Mouse (Mus musculus): ENCODE data around the gene Nrxn2. TPM values are rescaled to one million over a fixed set of nuclear protein-coding genes. Genes with fewer than 3 reads are reported as not detected.

The Nrxn2 gene
- polyA plus RNA-seq, 1 experiment: 0.39 TPM

DNA sequence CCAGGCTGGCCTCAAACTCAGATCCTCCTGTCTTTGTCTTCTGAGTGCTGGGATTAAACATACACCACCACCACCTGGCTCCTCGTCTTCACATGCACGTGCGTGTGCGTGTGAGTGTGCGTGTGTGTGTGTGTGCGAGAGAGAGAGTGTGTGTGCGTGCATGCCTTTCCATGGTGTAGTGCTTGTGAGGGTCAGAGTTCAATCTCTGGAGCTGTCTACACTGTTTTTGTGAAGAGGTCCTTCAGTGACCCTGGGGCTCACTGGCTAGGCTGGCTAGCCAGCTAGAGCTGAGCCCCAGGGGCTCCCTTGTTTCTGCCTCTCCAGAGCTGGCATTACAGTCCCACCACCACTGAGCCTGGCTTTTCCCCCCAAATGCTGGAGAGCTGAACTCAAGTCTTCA is 123.0 kb downstream of the Nrxn2 start:
- no peaks in the 10 kb centered on the region for H3K4me1 ChIP-seq (ENCODE audit: control insufficient read depth, insufficient read depth, low read length)
- TF ChIP-seq POLR2A (IDR thresholded peaks at IDR 0.05; ENCODE audit: low read depth, low read length) (no peak), CTCF (IDR thresholded peaks at IDR 0.05; ENCODE audit: borderline replicate concordance, insufficient read depth, low read length) (no peak)

DNA sequence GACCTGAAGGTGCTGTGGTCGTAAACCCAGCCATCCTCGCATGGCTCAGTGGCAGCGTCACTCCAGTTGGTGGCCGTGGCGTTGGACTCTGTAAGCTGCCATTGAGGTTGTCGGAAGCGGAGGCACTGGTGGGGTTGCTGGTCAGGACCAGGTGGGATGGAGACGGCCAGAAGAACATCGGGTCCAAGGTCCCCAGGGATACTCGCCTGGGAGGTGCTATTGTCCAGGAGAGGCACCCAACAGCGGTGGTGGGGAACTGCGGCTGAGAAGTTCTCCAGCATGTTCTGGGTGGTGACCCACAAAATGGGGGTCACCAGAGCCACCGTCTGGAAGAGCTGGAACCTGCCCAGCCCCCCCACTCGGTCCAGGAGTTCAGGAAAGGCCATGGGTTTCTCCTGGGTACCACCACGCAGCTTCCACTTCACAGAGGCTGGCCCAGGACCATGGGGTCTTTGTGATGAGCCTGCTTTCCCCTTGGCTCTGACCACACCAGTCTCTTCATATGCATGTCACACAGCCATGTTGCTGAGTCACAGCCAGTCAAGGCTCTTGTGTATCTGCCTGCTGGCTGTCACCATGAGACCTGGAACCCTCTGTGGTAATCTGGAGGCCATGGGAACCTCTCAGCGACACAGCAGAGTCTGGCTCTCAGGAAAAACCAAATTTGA is 124.0 kb downstream of the Nrxn2 start, which contains the start of gene Slc22a12:
Gene Slc22a12, minus strand, starts transcription at position 666 of the 668 bp plus-strand sequence.
- no peak within 1 kb of the TSS for H3K27ac ChIP-seq (ENCODE audit: insufficient read depth, low read length)
- no peaks in the 10 kb centered on the region for H3K4me1 ChIP-seq (ENCODE audit: control insufficient read depth, insufficient read depth, low read length)
- no peak within 1 kb of the TSS for H3K4me3 ChIP-seq (ENCODE audit: insufficient read depth, low read length)
- TF ChIP-seq CTCF (IDR thresholded peaks at IDR 0.05; ENCODE audit: borderline replicate concordance, insufficient read depth, low read length) (no peak), POLR2A (IDR thresholded peaks at IDR 0.05; ENCODE audit: low read depth, low read length) (no peak)

More for the DNA sequence above, 123.0 kb downstream of the Nrxn2 start:
- Histone ChIP-seq H3K27ac (ENCODE audit: insufficient read depth, low read length) (no peak overlapping the region), H3K4me3 (ENCODE audit: insufficient read depth, low read length) (no peak overlapping the region)

DNA sequence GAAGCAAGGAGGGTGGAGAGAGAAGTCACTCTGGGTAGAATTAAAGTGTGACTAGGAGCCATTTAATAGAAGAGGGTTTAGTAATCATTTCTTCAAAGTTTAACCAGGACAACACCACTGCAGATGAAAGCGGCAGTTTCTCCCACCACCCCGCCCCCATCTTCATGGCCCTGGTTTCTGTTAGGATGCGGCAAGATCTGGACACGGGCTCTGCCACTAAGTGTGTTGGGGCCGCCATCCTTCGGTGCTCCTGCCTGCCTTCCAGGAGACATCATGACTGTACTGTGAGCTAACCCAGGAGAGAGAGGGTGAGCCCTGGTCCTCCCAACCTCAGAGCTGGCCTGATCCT is 124.5 kb downstream of the Nrxn2 start:
- no peak overlapping the region for H3K4me3 ChIP-seq (ENCODE audit: insufficient read depth, low read length)
- TF ChIP-seq CTCF (IDR thresholded peaks at IDR 0.05; ENCODE audit: borderline replicate concordance, insufficient read depth, low read length) (no peak), POLR2A (IDR thresholded peaks at IDR 0.05; ENCODE audit: low read depth, low read length) (no peak)
- H3K4me1 ChIP-seq (ENCODE audit: control insufficient read depth, insufficient read depth, low read length): no peaks in the 10 kb centered on the region
- H3K27ac ChIP-seq (ENCODE audit: insufficient read depth, low read length): no peak overlapping the region

DNA sequence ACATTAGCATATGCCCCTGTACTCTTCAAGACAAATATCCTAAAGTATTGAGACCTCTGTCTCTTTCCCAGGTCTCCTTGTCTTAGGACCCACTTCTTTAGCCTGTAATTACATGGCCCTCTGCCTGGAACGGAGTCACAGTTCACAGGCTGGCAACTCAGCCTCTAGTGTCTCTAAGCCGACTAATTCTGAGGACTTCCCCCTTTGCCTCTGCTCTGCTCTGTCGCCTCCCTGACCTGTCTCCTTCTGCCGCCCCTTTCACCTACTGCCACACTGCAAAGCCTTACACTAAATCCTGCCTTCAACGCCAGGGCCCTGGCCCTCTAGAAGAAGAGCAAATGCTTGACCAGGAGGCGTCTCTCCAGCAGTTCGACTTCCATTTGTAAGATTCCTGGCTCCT is 125.0 kb downstream of the Nrxn2 start:
- Histone ChIP-seq H3K27ac (ENCODE audit: insufficient read depth, low read length) (no peak overlapping the region), H3K4me3 (ENCODE audit: insufficient read depth, low read length) (no peak overlapping the region), H3K4me1 (ENCODE audit: control insufficient read depth, insufficient read depth, low read length) (no peaks in the 10 kb centered on the region)
- no peak for TF ChIP-seq POLR2A (IDR thresholded peaks at IDR 0.05; ENCODE audit: low read depth, low read length)
- no peak for TF ChIP-seq CTCF (IDR thresholded peaks at IDR 0.05; ENCODE audit: borderline replicate concordance, insufficient read depth, low read length)

DNA sequence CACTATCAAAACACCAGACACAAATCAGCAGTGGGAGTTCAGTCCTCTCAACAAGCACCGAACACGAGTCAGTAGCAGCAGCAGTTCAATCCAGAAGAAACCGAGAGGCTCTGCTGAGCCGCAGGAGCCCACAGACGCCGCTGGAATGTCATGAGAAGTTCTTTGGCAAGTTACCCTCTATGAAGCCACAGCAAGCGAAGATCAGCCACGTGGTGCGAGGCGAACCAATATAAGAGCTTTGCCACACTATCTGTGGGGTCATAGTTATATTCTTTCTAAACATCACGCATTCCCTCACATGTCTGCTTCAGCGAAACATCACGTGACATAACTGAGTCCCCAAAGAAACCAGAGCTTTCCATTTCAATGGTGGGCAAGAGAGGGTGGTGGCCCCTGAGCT is 126.2 kb downstream of the Nrxn2 start:
- no peak for TF ChIP-seq POLR2A (IDR thresholded peaks at IDR 0.05; ENCODE audit: low read depth, low read length)
- no peak for TF ChIP-seq CTCF (IDR thresholded peaks at IDR 0.05; ENCODE audit: borderline replicate concordance, insufficient read depth, low read length)
- no peaks in the 10 kb centered on the region for H3K4me1 ChIP-seq (ENCODE audit: control insufficient read depth, insufficient read depth, low read length)
- H3K27ac ChIP-seq (ENCODE audit: insufficient read depth, low read length): no peak overlapping the region
- H3K4me3 ChIP-seq (ENCODE audit: insufficient read depth, low read length): no peak overlapping the region

DNA sequence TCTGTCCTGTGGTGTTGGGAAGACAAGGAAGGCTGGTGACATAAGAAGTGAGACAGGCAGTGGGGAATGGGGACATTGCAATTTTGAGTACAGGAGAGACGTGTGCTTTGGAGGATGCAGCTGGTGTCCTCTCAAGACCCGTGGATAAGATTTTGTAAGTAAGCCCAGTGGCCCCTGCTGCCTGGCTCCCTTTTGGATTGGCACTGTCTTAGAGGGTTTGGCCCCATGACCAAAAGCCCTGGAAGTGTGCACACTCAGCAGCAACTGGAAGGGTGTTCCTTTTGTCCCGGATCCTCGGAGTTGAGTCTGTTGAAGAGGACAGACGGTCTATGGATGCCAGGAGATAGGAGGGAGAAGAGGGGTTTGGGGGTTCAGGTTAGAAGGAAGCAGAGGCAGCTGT is 127.0 kb downstream of the Nrxn2 start:
- no peak for TF ChIP-seq POLR2A (IDR thresholded peaks at IDR 0.05; ENCODE audit: low read depth, low read length)
- TF ChIP-seq CTCF (IDR thresholded peaks at IDR 0.05; ENCODE audit: borderline replicate concordance, insufficient read depth, low read length): no peak
- Histone ChIP-seq H3K4me1 (ENCODE audit: control insufficient read depth, insufficient read depth, low read length) (no peaks in the 10 kb centered on the region), H3K4me3 (ENCODE audit: insufficient read depth, low read length) (no peak overlapping the region), H3K27ac (ENCODE audit: insufficient read depth, low read length) (no peak overlapping the region)

DNA sequence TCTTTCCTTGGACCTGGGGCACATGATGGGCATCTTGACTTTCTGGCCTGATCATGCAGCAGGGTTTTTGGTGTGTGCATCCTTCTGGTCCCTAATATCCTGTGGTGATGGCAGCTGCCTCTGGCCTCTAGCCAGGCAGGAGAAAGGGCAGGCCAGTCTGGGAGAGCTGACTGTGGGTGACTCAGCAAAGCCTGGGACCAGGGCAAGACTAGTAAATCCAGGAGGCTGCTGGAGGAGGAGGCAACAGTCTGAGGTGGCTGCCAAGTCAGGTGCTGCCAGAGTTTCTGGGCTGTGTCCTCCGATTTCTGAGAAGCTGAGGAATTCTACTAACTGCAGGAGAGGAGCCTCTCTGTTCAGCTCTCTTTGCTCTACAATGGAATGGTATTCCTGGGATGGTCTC is 127.6 kb downstream of the Nrxn2 start:
- no peak overlapping the region for H3K4me3 ChIP-seq (ENCODE audit: insufficient read depth, low read length)
- TF ChIP-seq POLR2A (IDR thresholded peaks at IDR 0.05; ENCODE audit: low read depth, low read length): no peak
- no peak for TF ChIP-seq CTCF (IDR thresholded peaks at IDR 0.05; ENCODE audit: borderline replicate concordance, insufficient read depth, low read length)
- no peaks in the 10 kb centered on the region for H3K4me1 ChIP-seq (ENCODE audit: control insufficient read depth, insufficient read depth, low read length)
- H3K27ac ChIP-seq (ENCODE audit: insufficient read depth, low read length): no peak overlapping the region

DNA sequence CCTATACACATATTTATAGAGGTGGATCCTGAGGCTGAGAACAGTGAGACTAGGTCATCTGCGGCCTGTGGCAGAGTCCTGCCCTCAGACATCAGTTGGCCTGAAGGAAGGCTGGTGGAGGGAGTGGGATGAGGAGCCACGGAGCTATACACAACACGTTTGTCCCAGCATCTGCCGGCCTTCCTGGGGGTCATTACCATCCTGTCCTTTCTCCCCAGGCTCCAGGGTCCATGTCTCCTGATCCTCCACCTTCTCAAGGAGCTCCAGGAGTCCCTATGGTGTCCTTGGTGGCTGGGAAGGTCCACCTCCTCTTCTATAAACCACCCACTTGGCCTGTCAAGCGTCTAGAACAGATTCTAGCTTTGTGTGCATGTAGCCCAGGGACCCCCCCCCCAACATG is 129.3 kb downstream of the Nrxn2 start:
- Histone ChIP-seq H3K27ac (ENCODE audit: insufficient read depth, low read length) (no peak overlapping the region), H3K4me1 (ENCODE audit: control insufficient read depth, insufficient read depth, low read length) (no peaks in the 10 kb centered on the region)
- TF ChIP-seq POLR2A (IDR thresholded peaks at IDR 0.05; ENCODE audit: low read depth, low read length) (no peak), CTCF (IDR thresholded peaks at IDR 0.05; ENCODE audit: borderline replicate concordance, insufficient read depth, low read length) (no peak)

DNA sequence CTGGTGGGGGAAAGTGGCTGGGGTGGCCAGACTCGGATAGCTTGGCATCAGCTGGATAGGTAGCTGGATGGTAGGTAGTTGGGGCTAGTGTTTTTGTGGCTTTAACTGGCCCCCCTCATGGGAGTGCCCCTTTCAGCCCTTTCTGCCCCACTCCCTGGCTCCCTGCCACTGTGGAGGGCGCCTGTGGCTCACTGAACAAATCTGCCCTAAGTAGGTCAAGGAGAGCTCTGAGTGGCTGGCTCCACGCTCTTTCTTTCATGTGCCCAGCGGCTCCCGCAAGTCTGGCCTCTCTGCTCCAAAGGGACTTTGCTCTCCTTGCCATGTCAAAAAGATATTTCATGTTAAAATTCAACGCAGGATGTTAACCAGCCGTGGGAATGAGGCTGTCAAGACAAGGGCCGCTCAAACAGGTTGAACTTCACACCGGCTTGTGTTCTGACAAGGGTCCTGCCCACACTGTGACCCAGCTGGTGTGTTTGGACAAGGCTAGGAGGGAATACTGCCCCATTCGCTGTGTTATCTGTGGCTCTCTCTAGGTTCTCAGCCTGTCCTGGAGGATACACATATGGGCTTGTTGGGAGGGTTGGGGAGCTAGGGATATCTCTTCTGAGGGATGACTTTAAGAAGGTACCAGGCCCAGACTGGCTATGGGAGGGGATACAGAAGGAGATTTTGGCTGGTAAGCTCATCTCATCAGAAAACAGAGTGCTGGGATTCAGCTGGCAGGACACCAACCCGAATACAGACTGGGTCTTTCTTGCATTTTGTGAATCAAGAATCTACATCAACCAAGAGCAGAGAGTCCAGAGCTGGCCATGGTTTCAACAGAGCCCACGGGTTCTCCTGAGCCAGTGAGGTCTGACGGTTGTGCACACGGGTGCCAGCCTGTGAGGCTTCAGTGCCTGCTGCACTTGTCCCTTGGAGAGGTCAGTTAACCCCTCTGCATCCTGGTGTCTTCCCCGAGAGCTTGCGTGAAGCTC is 130.2 kb downstream of the Nrxn2 start:
- H3K4me3 ChIP-seq (ENCODE audit: insufficient read depth, low read length): no peak overlapping the region
- no peaks in the 10 kb centered on the region for H3K4me1 ChIP-seq (ENCODE audit: control insufficient read depth, insufficient read depth, low read length)
- H3K27ac ChIP-seq (ENCODE audit: insufficient read depth, low read length): no peak overlapping the region
- TF ChIP-seq POLR2A (IDR thresholded peaks at IDR 0.05; ENCODE audit: low read depth, low read length) (no peak), CTCF (IDR thresholded peaks at IDR 0.05; ENCODE audit: borderline replicate concordance, insufficient read depth, low read length) (no peak)

More for the DNA sequence above, 129.3 kb downstream of the Nrxn2 start:
- no peak overlapping the region for H3K4me3 ChIP-seq (ENCODE audit: insufficient read depth, low read length)

DNA sequence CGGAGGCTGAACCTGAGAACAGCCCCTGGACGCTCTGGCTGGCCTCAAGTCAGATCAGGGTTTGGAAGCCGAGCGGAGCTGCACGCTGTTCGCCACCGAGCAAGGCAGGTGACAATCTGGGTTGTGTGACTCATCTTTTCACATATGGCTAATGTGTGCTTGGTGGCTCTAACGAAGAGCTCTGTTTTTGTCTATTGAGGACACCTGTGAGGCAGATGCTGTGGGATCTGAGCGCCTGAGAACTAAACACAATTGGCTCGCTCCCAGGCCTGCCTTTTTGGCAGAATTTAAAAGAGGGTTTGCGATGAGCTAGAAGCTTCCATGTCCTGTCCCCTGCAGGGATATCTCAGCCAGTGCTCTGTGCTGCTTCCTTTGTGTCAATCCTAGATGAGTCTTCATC is 131.0 kb downstream of the Nrxn2 start:
- TF ChIP-seq POLR2A (IDR thresholded peaks at IDR 0.05; ENCODE audit: low read depth, low read length): no peak
- no peak for TF ChIP-seq CTCF (IDR thresholded peaks at IDR 0.05; ENCODE audit: borderline replicate concordance, insufficient read depth, low read length)
- Histone ChIP-seq H3K4me3 (ENCODE audit: insufficient read depth, low read length) (no peak overlapping the region), H3K4me1 (ENCODE audit: control insufficient read depth, insufficient read depth, low read length) (no peaks in the 10 kb centered on the region), H3K27ac (ENCODE audit: insufficient read depth, low read length) (no peak overlapping the region)

Measured in embryonic fibroblast, embryonic 13.5 days (primary cell).